ENCODE assay signal across 23 mouse cellular contexts in the genomic region with DNA sequence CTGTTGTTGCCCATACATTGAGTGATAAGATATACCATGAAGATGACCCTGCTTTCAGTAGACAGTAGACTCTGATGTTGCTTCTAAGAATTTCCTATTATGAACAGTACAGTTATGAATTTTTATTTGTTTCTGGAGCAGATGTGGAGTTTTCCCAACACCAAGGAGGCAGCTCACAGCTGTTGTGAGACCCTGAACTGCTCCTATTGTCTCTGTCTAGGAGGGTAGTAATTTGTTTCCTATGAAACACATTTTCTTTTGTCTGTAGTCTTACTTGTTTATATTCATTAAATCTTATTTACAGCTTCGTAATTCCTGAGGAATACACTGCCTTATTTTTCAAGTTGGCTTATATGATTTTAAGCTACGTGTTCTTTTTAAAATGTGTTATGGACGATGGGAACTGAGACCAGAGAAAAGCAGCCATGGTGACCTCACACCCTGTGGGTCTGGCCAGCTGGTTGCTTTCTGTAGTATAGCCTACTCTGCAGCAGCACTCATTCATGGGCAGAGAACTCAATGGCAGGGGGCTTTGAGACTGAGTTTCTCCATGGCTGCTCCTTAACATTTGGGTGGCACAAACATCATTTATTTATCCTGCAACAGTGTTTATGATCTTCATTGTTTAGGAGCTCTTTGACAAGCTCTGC.
DNase-seq lines count a peak whose midpoint lies in the region; ATAC-seq and TF ChIP-seq lines count a peak whose summit lies in the region.
"Had no signal": no experiment of that assay in that cellular context is flagged by ENCODE, and none has a peak within 500 bp of the region (broad histone marks: within the 10 kb centered on the region; RNA-seq: fewer than 3 reads in every experiment).

No protein-coding gene starts in this region.

- WGBS in lung, embryonic 15.5 days: 49% methylated on average over 3 of the region's 3 CpGs
- WGBS in lung, adult 2 months: 61% methylated on average over 3 of the region's 3 CpGs
- WGBS in lung, postnatal 0 days: 67% methylated on average over 3 of the region's 3 CpGs

- H3K27me3 ChIP-seq in lung, embryonic 15.5 days: no peaks in the 10 kb centered on the region
- H3K27me3 ChIP-seq in lung, postnatal 0 days (replicated peaks; ENCODE audit: insufficient read depth, low read length): no peaks in the 10 kb centered on the region
- H3K27me3 ChIP-seq: embryonic facial prominence, embryonic 13.5 days; embryonic facial prominence, embryonic 15.5 days; forebrain, embryonic 12.5 days had no signal

- no peaks in the 10 kb centered on the region for H3K36me3 ChIP-seq in lung, embryonic 15.5 days
- H3K36me3 ChIP-seq in lung, postnatal 0 days (ENCODE audit: insufficient read depth, low read length): no peaks in the 10 kb centered on the region
- H3K36me3 ChIP-seq: embryonic facial prominence, embryonic 13.5 days; embryonic facial prominence, embryonic 15.5 days; forebrain, embryonic 10.5 days; forebrain, embryonic 12.5 days had no signal

- no peak for TF ChIP-seq POLR2A in lung, adult 2 months (IDR thresholded peaks at IDR 0.05; ENCODE audit: borderline replicate concordance, extremely low read depth, low read depth, low read length)

- no peaks in the 10 kb centered on the region for H3K4me1 ChIP-seq in lung, embryonic 15.5 days
- H3K4me1 ChIP-seq in lung, adult 2 months (ENCODE audit: control insufficient read depth, insufficient read depth, low read length): no peaks in the 10 kb centered on the region
- no peaks in the 10 kb centered on the region for H3K4me1 ChIP-seq in lung, postnatal 0 days (ENCODE audit: insufficient read depth, low read depth, low read length)
- H3K4me1 ChIP-seq: forebrain, embryonic 12.5 days had no signal

- TF ChIP-seq EP300 in lung, postnatal 0 days (IDR thresholded peaks at IDR 0.05): no peak

- no peak overlapping the region for H3K27ac ChIP-seq in lung, embryonic 15.5 days
- H3K27ac ChIP-seq in lung, postnatal 0 days (ENCODE audit: low read length): no peak overlapping the region
- H3K27ac ChIP-seq: embryonic facial prominence, embryonic 13.5 days; embryonic facial prominence, embryonic 15.5 days; forebrain, embryonic 10.5 days; forebrain, embryonic 12.5 days had no signal

- no peak overlapping the region for H3K4me3 ChIP-seq in lung, embryonic 15.5 days
- H3K4me3 ChIP-seq in lung, adult 2 months (replicated peaks; ENCODE audit: extremely low read depth, low read depth, low read length): no peak overlapping the region
- no peak overlapping the region for H3K4me3 ChIP-seq in lung, postnatal 0 days (ENCODE audit: low read depth, low read length)
- H3K4me3 ChIP-seq: embryonic facial prominence, embryonic 13.5 days; embryonic facial prominence, embryonic 15.5 days; erythroblast, embryonic 14.5 days; forebrain, embryonic 10.5 days; forebrain, embryonic 12.5 days had no signal

- no peaks in the 10 kb centered on the region for H3K9me3 ChIP-seq in lung, embryonic 15.5 days
- H3K9me3 ChIP-seq in lung, postnatal 0 days (ENCODE audit: low read length): no peaks in the 10 kb centered on the region
- H3K9me3 ChIP-seq: embryonic facial prominence, embryonic 13.5 days; embryonic facial prominence, embryonic 15.5 days; forebrain, embryonic 10.5 days; forebrain, embryonic 12.5 days had no signal

- intact Hi-C loops in left cerebral cortex, postnatal 4 days (cut with DNase I): no loop called here

- H3K4me2 ChIP-seq in lung, embryonic 15.5 days: no peak overlapping the region
- H3K4me2 ChIP-seq in lung, postnatal 0 days (replicated peaks; ENCODE audit: low read depth, low read length): no peak overlapping the region
- H3K4me2 ChIP-seq: embryonic facial prominence, embryonic 13.5 days; embryonic facial prominence, embryonic 15.5 days; forebrain, embryonic 12.5 days had no signal

- no peak for DNase-seq in lung, adult 2 months
- peak; percentile 65 for DNase-seq in lung, postnatal 0 days (ENCODE audit: low spot score)
- DNase-seq in lung, postnatal 36 days: no peak
- peak; percentile 9 for DNase-seq in retina, embryonic 14.5 days (ENCODE audit: low spot score)
- DNase-seq in retina, postnatal 1 day: peak; percentile 31
- DNase-seq in left cerebral cortex, postnatal 4 days: no peak
- DNase-seq: adrenal gland, adult 2 months; adrenal gland, postnatal 10 days; adrenal gland, postnatal 25 days; cerebellum, adult 11 months; cerebellum, adult 18-20 months; cerebellum, adult 8-10 months; cerebellum, adult 9-11 months; cerebellum, postnatal 14 days; cerebellum, postnatal 36 days; embryo, embryonic 11 days had no signal

- H3K9ac ChIP-seq in lung, embryonic 15.5 days: no peak overlapping the region
- H3K9ac ChIP-seq in lung, postnatal 0 days (replicated peaks; ENCODE audit: low read depth): no peak overlapping the region
- H3K9ac ChIP-seq: embryonic facial prominence, embryonic 13.5 days; embryonic facial prominence, embryonic 15.5 days; forebrain, embryonic 12.5 days had no signal

- TF ChIP-seq CTCF in lung, adult 2 months (IDR thresholded peaks at IDR 0.05; ENCODE audit: insufficient read depth, low read length): no peak
- TF ChIP-seq CTCF in lung, postnatal 0 days (IDR thresholded peaks at IDR 0.05): no peak

- peak; percentile 57; the same call in 1 of the 2 replicates for ATAC-seq in lung, embryonic 15.5 days (ENCODE audit: borderline replicate concordance, extremely low read depth, low FRiP score, low TSS enrichment)
- ATAC-seq in lung, postnatal 0 days: peak; percentile 84
- ATAC-seq: forebrain, embryonic 14.5 days had no signal

Comparison
In these comparisons a context has a peak if more than half of its experiments do, and no peak if none do; other contexts are left out.
1. DNase-seq: peak in lung, postnatal 0 days (single experiment), retina, embryonic 14.5 days (single experiment) and retina, postnatal 1 day (single experiment); none in lung, adult 2 months (single experiment), lung, postnatal 36 days (single experiment) and left cerebral cortex, postnatal 4 days (single experiment).